Mouse (Mus musculus): ENCODE data around the gene Arhgap42. TPM values are rescaled to one million over a fixed set of nuclear protein-coding genes. Genes with fewer than 3 reads are reported as not detected.

Arhgap42 gene
- polyA plus RNA-seq, 1 experiment from 2014 or later, result 43.0 TPM

DNA sequence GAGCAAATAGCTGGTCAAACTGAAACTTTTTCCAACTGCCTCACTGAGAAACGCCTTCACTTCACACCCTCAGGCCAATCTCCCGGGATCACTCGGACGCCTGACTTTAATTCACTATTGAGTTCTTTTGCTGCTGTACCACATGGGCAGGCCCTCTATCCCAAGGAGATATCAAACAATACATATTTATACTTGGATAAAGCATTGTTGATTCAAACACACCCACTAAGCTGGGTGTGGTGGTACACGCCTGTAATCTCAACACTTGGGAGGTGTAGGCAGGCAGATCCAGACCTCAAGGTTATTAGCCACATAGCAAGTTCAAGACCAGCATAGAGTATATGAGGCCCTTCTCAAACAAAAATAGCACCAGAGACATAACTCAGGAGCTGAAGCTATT, 64.7 kb downstream of the Arhgap42 start:
- no peaks in the 10 kb centered on the region for H3K9me3 ChIP-seq (ENCODE audit: control insufficient read depth, low read length)
- no peak overlapping the region for H3K4me3 ChIP-seq (ENCODE audit: low read depth, low read length)
- 90% methylated on average over 5 of the region's 5 CpGs for WGBS
- ATAC-seq (ENCODE audit: insufficient number of reproducible peaks, low FRiP score, low TSS enrichment, low read depth) (no peak), DNase-seq (ENCODE audit: low spot score) (no peak)
- H3K9ac ChIP-seq (ENCODE audit: low read length), result no peak overlapping the region
- H3K4me1 ChIP-seq (ENCODE audit: control insufficient read depth, insufficient read depth, low read length), result no peaks in the 10 kb centered on the region
- H3K4me2 ChIP-seq (ENCODE audit: low read depth, severe bottlenecking), result no peak overlapping the region
- no peak overlapping the region for H3K27ac ChIP-seq (replicated peaks; ENCODE audit: low read depth, low read length)
- no peaks in the 10 kb centered on the region for H3K27me3 ChIP-seq (ENCODE audit: control insufficient read depth, insufficient read depth, low read length)
- H3K36me3 ChIP-seq (ENCODE audit: control insufficient read depth, insufficient read depth, low read length), result no peaks in the 10 kb centered on the region

DNA sequence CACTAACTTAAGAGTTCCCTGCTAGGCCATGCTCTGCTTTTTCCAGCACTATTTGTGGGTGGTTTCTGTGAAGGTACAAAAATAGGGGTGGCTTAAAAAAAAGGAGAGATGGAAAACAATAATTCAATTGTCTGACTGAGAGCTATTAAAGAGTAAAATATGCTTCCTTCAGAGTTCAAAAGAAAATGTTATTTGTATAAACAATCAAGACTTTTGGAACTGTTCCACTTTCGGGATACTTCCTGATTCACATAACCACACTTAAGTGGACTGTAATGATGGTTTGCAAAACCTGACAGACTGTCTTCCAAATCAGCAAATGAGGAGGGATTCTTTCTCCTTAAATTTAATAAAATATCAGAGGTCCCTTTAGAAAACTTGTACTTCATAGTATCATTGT, 65.8 kb downstream of the Arhgap42 start:
- no peaks in the 10 kb centered on the region for H3K9me3 ChIP-seq (ENCODE audit: control insufficient read depth, low read length)
- ATAC-seq (ENCODE audit: insufficient number of reproducible peaks, low FRiP score, low TSS enrichment, low read depth) (no peak), DNase-seq (ENCODE audit: low spot score) (no peak)
- no peak overlapping the region for H3K9ac ChIP-seq (ENCODE audit: low read length)
- no peak overlapping the region for H3K4me3 ChIP-seq (ENCODE audit: low read depth, low read length)
- no peaks in the 10 kb centered on the region for H3K4me1 ChIP-seq (ENCODE audit: control insufficient read depth, insufficient read depth, low read length)
- no peak overlapping the region for H3K27ac ChIP-seq (replicated peaks; ENCODE audit: low read depth, low read length)
- H3K27me3 ChIP-seq (ENCODE audit: control insufficient read depth, insufficient read depth, low read length), result no peaks in the 10 kb centered on the region
- 93% methylated on average over 1 of the region's 1 CpGs for WGBS
- H3K4me2 ChIP-seq (ENCODE audit: low read depth, severe bottlenecking), result no peak overlapping the region
- no peaks in the 10 kb centered on the region for H3K36me3 ChIP-seq (ENCODE audit: control insufficient read depth, insufficient read depth, low read length)

DNA sequence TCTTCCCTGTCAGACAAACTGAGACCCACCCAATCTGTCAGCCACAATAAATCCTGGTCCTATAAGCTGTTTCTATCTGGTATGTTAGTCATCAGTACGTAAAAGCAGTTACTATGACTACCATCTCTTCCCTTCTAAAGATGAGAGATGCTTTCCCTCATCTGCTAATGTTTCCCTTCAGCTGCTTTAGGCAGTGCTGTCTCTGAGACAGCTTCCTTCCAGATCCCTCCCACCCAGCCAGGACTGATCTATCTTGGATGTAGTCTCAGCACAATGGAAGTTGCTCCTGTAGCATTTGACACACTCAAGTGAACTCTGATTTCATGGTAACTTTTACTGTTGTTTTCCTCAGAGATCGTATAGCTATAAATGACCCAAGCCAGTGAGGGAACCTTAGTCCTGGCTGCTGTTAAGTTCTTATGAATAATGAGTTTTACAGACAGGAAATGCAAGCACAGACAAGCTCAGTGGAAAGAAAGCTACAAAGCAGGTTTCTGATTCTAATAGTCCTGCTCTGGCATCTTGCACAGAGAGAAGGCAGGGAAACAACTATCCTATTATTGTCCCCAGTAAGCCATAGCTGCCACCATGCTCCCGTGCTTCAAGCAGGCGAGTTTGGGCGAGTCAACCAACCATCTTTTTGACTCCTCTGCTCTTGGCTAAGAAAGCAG, 67.6 kb downstream of the Arhgap42 start:
- DNase-seq (ENCODE audit: low spot score) (no peak), ATAC-seq (ENCODE audit: insufficient number of reproducible peaks, low FRiP score, low TSS enrichment, low read depth) (no peak)
- Histone ChIP-seq H3K4me2 (ENCODE audit: low read depth, severe bottlenecking) (no peak overlapping the region), H3K4me3 (ENCODE audit: low read depth, low read length) (no peak overlapping the region), H3K36me3 (ENCODE audit: control insufficient read depth, insufficient read depth, low read length) (no peaks in the 10 kb centered on the region), H3K9me3 (ENCODE audit: control insufficient read depth, low read length) (no peaks in the 10 kb centered on the region), H3K27me3 (ENCODE audit: control insufficient read depth, insufficient read depth, low read length) (no peaks in the 10 kb centered on the region), H3K4me1 (ENCODE audit: control insufficient read depth, insufficient read depth, low read length) (no peaks in the 10 kb centered on the region), H3K9ac (ENCODE audit: low read length) (no peak overlapping the region), H3K27ac (replicated peaks; ENCODE audit: low read depth, low read length) (no peak overlapping the region)
- 62% methylated on average over 5 of the region's 5 CpGs for WGBS

DNA sequence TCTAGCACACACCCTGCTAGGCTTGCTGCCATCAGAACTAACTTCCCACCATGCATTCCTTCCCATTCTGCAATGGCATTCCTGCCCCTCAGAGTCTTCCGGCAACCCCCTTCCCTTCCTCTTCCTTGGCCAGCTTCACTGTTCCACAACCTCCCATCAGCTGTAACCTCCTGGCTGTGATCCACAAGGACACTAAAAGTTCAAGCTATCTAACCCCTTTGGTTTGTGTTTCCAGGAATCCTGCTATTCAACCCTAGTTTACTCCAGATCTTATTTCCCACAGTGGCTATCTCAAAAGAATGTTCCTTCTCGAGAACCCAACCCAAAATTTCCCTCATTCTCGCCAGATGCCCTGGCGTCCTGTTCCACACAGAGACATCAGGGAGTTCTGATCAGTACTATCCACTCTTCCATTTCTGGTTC, 73.2 kb downstream of the Arhgap42 start:
- no peak overlapping the region for H3K4me3 ChIP-seq (ENCODE audit: low read depth, low read length)
- H3K27ac ChIP-seq (replicated peaks; ENCODE audit: low read depth, low read length), result no peak overlapping the region
- ATAC-seq (ENCODE audit: insufficient number of reproducible peaks, low FRiP score, low TSS enrichment, low read depth), result no peak
- H3K4me2 ChIP-seq (ENCODE audit: low read depth, severe bottlenecking), result no peak overlapping the region
- no peaks in the 10 kb centered on the region for H3K27me3 ChIP-seq (ENCODE audit: control insufficient read depth, insufficient read depth, low read length)
- WGBS, result 87% methylated on average over 4 of the region's 4 CpGs
- H3K36me3 ChIP-seq (ENCODE audit: control insufficient read depth, insufficient read depth, low read length), result no peaks in the 10 kb centered on the region
- H3K9me3 ChIP-seq (ENCODE audit: control insufficient read depth, low read length), result no peaks in the 10 kb centered on the region
- H3K9ac ChIP-seq (ENCODE audit: low read length), result no peak overlapping the region
- H3K4me1 ChIP-seq (ENCODE audit: control insufficient read depth, insufficient read depth, low read length), result peaks cover 3% of the 10 kb centered on the region; the same call in 1 of the 2 replicates
- no peak for DNase-seq (ENCODE audit: low spot score)

DNA sequence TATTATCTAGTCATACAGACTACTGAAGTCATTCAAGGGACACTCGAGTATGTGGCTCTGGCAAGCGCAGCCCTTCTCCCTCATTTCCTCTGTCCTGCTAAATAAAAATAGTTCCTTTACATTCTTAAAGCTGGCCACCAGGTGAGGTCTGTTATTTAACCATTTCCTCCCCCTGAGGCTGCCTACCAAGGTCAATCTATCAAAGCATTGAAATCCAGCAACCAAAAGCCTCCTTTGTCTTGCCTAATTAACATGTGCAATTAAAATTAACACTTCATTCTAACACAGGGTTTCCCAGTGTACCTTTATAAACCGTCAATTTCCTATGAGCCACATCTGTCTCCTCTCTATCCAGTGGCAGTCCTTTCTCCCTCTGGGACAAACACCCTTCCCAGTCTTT, 78.2 kb downstream of the Arhgap42 start:
- H3K36me3 ChIP-seq (ENCODE audit: control insufficient read depth, insufficient read depth, low read length), result no peaks in the 10 kb centered on the region
- H3K4me2 ChIP-seq (ENCODE audit: low read depth, severe bottlenecking), result no peak overlapping the region
- no peak overlapping the region for H3K4me3 ChIP-seq (ENCODE audit: low read depth, low read length)
- H3K27ac ChIP-seq (replicated peaks; ENCODE audit: low read depth, low read length), result no peak overlapping the region
- no peak overlapping the region for H3K9ac ChIP-seq (ENCODE audit: low read length)
- DNase-seq (ENCODE audit: low spot score) (no peak), ATAC-seq (ENCODE audit: insufficient number of reproducible peaks, low FRiP score, low TSS enrichment, low read depth) (no peak)
- no peaks in the 10 kb centered on the region for H3K9me3 ChIP-seq (ENCODE audit: control insufficient read depth, low read length)
- H3K27me3 ChIP-seq (ENCODE audit: control insufficient read depth, insufficient read depth, low read length), result no peaks in the 10 kb centered on the region
- peaks cover 9% of the 10 kb centered on the region for H3K4me1 ChIP-seq (ENCODE audit: control insufficient read depth, insufficient read depth, low read length)
- 28% methylated on average over 3 of the region's 3 CpGs for WGBS

DNA sequence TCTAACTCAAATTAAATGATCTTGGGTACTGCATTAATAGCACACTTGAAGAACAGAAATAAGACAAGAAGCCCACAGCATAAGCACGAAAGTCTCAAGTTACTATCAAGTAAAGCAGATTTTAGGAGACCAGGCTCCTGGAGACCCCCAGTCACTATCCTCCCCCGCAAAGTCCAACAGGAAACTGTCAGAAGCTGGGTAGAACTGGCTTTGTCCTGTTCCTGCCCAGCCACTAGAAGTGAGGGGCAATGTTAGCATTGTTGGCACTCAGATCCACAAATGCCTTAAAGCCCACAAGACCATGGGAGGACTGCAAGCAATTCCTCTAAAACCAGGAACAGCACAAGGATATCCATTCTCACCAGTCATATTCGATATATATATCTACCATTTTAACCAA, 80.7 kb downstream of the Arhgap42 start:
- Histone ChIP-seq H3K27ac (replicated peaks; ENCODE audit: low read depth, low read length) (no peak overlapping the region), H3K4me1 (ENCODE audit: control insufficient read depth, insufficient read depth, low read length) (peaks cover 9% of the 10 kb centered on the region), H3K36me3 (ENCODE audit: control insufficient read depth, insufficient read depth, low read length) (no peaks in the 10 kb centered on the region), H3K4me3 (ENCODE audit: low read depth, low read length) (no peak overlapping the region), H3K27me3 (ENCODE audit: control insufficient read depth, insufficient read depth, low read length) (no peaks in the 10 kb centered on the region), H3K4me2 (ENCODE audit: low read depth, severe bottlenecking) (no peak overlapping the region), H3K9me3 (ENCODE audit: control insufficient read depth, low read length) (no peaks in the 10 kb centered on the region), H3K9ac (ENCODE audit: low read length) (no peak overlapping the region)
- DNase-seq (ENCODE audit: low spot score), result no peak
- WGBS, result 83% methylated on average over 3 of the region's 3 CpGs
- no peak for ATAC-seq (ENCODE audit: insufficient number of reproducible peaks, low FRiP score, low TSS enrichment, low read depth)

DNA sequence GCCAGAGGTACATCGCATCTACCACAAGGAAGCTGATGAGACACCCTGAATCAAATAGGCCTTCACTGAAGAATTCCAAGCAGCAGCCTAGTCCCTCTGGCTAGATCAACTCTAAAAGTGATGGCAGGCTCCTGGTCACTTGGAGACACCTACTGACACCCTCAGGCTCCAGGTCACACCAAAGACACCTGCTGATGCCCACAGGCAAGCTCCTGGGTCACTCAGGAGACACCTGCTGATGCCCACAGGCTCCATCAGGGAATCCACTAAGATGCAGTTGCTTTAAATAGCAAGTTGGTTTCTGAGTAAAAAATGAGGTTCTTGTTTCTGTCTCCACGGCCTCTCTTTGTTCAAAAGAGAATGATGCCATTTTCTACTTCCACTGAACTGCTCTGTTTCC, 81.5 kb downstream of the Arhgap42 start:
- DNase-seq (ENCODE audit: low spot score), result no peak
- H3K27ac ChIP-seq (replicated peaks; ENCODE audit: low read depth, low read length), result no peak overlapping the region
- H3K4me1 ChIP-seq (ENCODE audit: control insufficient read depth, insufficient read depth, low read length), result peaks cover 9% of the 10 kb centered on the region
- no peak overlapping the region for H3K4me3 ChIP-seq (ENCODE audit: low read depth, low read length)
- no peak for ATAC-seq (ENCODE audit: insufficient number of reproducible peaks, low FRiP score, low TSS enrichment, low read depth)
- no peaks in the 10 kb centered on the region for H3K9me3 ChIP-seq (ENCODE audit: control insufficient read depth, low read length)
- H3K36me3 ChIP-seq (ENCODE audit: control insufficient read depth, insufficient read depth, low read length), result no peaks in the 10 kb centered on the region
- H3K9ac ChIP-seq (ENCODE audit: low read length), result no peak overlapping the region
- H3K27me3 ChIP-seq (ENCODE audit: control insufficient read depth, insufficient read depth, low read length), result no peaks in the 10 kb centered on the region
- H3K4me2 ChIP-seq (ENCODE audit: low read depth, severe bottlenecking), result no peak overlapping the region
- WGBS, result 78% methylated on average over 2 of the region's 2 CpGs

DNA sequence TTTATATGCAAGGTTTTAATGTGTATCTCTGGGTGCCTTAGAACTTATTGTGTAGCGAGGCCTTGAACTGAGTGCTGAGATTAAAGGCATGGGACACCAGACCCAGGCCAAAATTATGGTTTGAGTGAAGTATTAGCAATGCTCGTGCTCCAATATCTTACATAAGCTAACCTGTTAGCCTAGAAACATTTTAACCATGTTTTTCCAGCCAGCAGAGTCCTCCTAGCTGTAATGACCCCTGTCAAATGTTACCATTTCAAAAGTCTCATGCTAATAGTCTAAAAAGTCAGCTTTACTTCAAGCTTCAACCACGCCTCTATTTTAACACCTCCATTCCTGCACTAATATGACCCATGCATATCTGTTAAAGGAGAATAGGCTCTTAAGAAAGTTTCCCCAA, 84.3 kb downstream of the Arhgap42 start:
- no peak overlapping the region for H3K9ac ChIP-seq (ENCODE audit: low read length)
- no peak overlapping the region for H3K4me3 ChIP-seq (ENCODE audit: low read depth, low read length)
- no peak overlapping the region for H3K4me2 ChIP-seq (ENCODE audit: low read depth, severe bottlenecking)
- H3K27ac ChIP-seq (replicated peaks; ENCODE audit: low read depth, low read length), result no peak overlapping the region
- ATAC-seq (ENCODE audit: insufficient number of reproducible peaks, low FRiP score, low TSS enrichment, low read depth) (no peak), DNase-seq (ENCODE audit: low spot score) (no peak)
- 85% methylated on average over 3 of the region's 3 CpGs for WGBS
- no peaks in the 10 kb centered on the region for H3K4me1 ChIP-seq (ENCODE audit: control insufficient read depth, insufficient read depth, low read length)
- H3K9me3 ChIP-seq (ENCODE audit: control insufficient read depth, low read length), result no peaks in the 10 kb centered on the region
- no peaks in the 10 kb centered on the region for H3K27me3 ChIP-seq (ENCODE audit: control insufficient read depth, insufficient read depth, low read length)
- H3K36me3 ChIP-seq (ENCODE audit: control insufficient read depth, insufficient read depth, low read length), result no peaks in the 10 kb centered on the region
